Mouse (Mus musculus) CH12.LX (cell line): ENCODE measurements around the gene Cop1. TPM values are rescaled to one million over a fixed set of nuclear protein-coding genes. Genes with fewer than 3 reads are reported as not detected.
"Not testable (repeated sequence)": the region's sequence is repeated elsewhere in the genome, so short reads cannot be mapped to it uniquely, and the experiment has no call there.

ENCODE experiments used
- DNase-seq: peaks from one replicate; pipeline ENCODE4 v3.0.0-alpha.2; 2013; ENCODE audit errors: extremely low read depth
- H3K27ac ChIP-seq: 2 replicates; pipeline ENCODE4 v1.5.1; 2012; ENCODE audit warnings: low read depth, mild to moderate bottlenecking, control low read depth, moderate library complexity; ENCODE audit not compliant: insufficient read depth
- H3K27me3 ChIP-seq: replicated peaks from 2 replicates; pipeline ENCODE3; 2012; ENCODE audit warnings: inconsistent platforms
- H3K36me3 ChIP-seq, 2 experiments: replicated peaks in 1 of 2; 2 replicates each; pipeline versions ENCODE3 to v1.6.1; 2012; ENCODE audit warnings: inconsistent platforms in 1 of 2, low read length in 1 of 2, mild to moderate bottlenecking in 1 of 2, mixed read lengths in 1 of 2, moderate library complexity in 1 of 2; ENCODE audit not compliant: control insufficient read depth in 1 of 2, insufficient read depth in 1 of 2
- H3K4me1 ChIP-seq, 2 experiments: 2 replicates each; pipeline ENCODE4 v1.6.1; 2012; ENCODE audit warnings: inconsistent platforms in 1 of 2, moderate library complexity in 1 of 2; ENCODE audit not compliant: insufficient read depth in 2 of 2, control insufficient read depth in 1 of 2
- H3K4me2 ChIP-seq: 2 replicates; pipeline ENCODE4 v1.6.1; 2012; ENCODE audit warnings: low read depth, mild to moderate bottlenecking, control low read depth; ENCODE audit not compliant: poor library complexity, insufficient read depth, severe bottlenecking
- H3K4me3 ChIP-seq, 3 experiments: fragments of 150-350 bp in 1 of 3; sonication (generic) in 1 of 3; replicated peaks in 1 of 3; 2 replicates each; pipeline versions ENCODE3 to v1.5.1; 2011 to 2012; ENCODE audit warnings: low read depth in 2 of 3, low read length in 2 of 3, mild to moderate bottlenecking in 2 of 3, moderate library complexity in 2 of 3, control low read depth in 1 of 3, improper control_type of control experiment in 1 of 3, inconsistent platforms in 1 of 3, mixed read lengths in 1 of 3; ENCODE audit not compliant: poor library complexity in 1 of 3
- H3K79me2 ChIP-seq: replicated peaks from 2 replicates; pipeline ENCODE4 v1.6.1; 2012; ENCODE audit warnings: mild to moderate bottlenecking, moderate library complexity; ENCODE audit not compliant: control insufficient read depth, poor library complexity, insufficient read depth, severe bottlenecking; ENCODE audit errors: extremely low read depth
- H3K9ac ChIP-seq: 2 replicates; pipeline ENCODE4 v1.6.1; 2012; ENCODE audit warnings: low read depth, mild to moderate bottlenecking, control low read depth, moderate library complexity; ENCODE audit not compliant: insufficient read depth
- H3K9me3 ChIP-seq: replicated peaks from 2 replicates; pipeline ENCODE3; 2012; ENCODE audit warnings: low read length, inconsistent platforms, mixed read lengths
- BHLHE40 ChIP-seq: IDR thresholded peaks from 2 replicates; pipeline ENCODE4 v1.6.1; 2011; ENCODE audit warnings: mild to moderate bottlenecking, low read depth, low read length, improper control_type of control experiment
- CHD1 ChIP-seq: IDR thresholded peaks from 2 replicates; pipeline ENCODE4 v1.6.1; 2012; ENCODE audit warnings: low read depth, low read length, improper control_type of control experiment, inconsistent platforms
- CTCF ChIP-seq, 2 experiments: IDR thresholded peaks in 1 of 2; conservative IDR thresholded peaks in 1 of 2; 2 replicates each; pipeline ENCODE4 v1.5.1; 2011 to 2012; ENCODE audit warnings: low read depth in 2 of 2, low read length in 2 of 2, improper control_type of control experiment in 1 of 2, inconsistent platforms in 1 of 2, mild to moderate bottlenecking in 1 of 2, moderate library complexity in 1 of 2
- HCFC1 ChIP-seq: IDR thresholded peaks from 2 replicates; pipeline ENCODE4 v1.6.1; 2012; ENCODE audit warnings: low read depth, mild to moderate bottlenecking, inconsistent platforms, low read length, improper control_type of control experiment
- IRF4 ChIP-seq: IDR thresholded peaks from 2 replicates; pipeline ENCODE4 v1.6.1; 2014; ENCODE audit warnings: low read depth, mild to moderate bottlenecking, inconsistent platforms, low read length, improper control_type of control experiment
- JUND ChIP-seq: conservative IDR thresholded peaks from 2 replicates; pipeline ENCODE4 v1.6.1; 2011; ENCODE audit warnings: low read depth, low read length, improper control_type of control experiment
- KAT2A ChIP-seq: IDR thresholded peaks from 2 replicates; pipeline ENCODE4 v1.6.1; 2012; ENCODE audit warnings: low read length, improper control_type of control experiment, inconsistent platforms; ENCODE audit not compliant: insufficient replicate concordance
- MAFK ChIP-seq: IDR thresholded peaks from 2 replicates; pipeline ENCODE4 v1.6.1; 2011; ENCODE audit warnings: low read length, improper control_type of control experiment; ENCODE audit not compliant: insufficient replicate concordance
- MAX ChIP-seq: IDR thresholded peaks from 2 replicates; pipeline ENCODE4 v1.6.1; 2011; ENCODE audit warnings: low read length, improper control_type of control experiment
- MEF2A ChIP-seq: IDR thresholded peaks from 2 replicates; pipeline ENCODE4 v1.6.1; 2014; ENCODE audit warnings: low read depth, mild to moderate bottlenecking, inconsistent platforms, low read length, improper control_type of control experiment, borderline replicate concordance
- MXI1 ChIP-seq: IDR thresholded peaks from 2 replicates; pipeline ENCODE4 v1.6.1; 2011; ENCODE audit warnings: mild to moderate bottlenecking, low read depth, low read length, improper control_type of control experiment
- POLR2A ChIP-seq: IDR thresholded peaks from 2 replicates; pipeline ENCODE4 v1.6.1; 2011; ENCODE audit warnings: low read depth, mild to moderate bottlenecking, improper control_type of control experiment, low read length
- RAD21 ChIP-seq: IDR thresholded peaks from 2 replicates; pipeline ENCODE4 v1.6.1; 2011; ENCODE audit warnings: low read depth, mild to moderate bottlenecking, low read length, improper control_type of control experiment, moderate library complexity
- SIN3A ChIP-seq: IDR thresholded peaks from 2 replicates; pipeline ENCODE4 v1.6.1; 2012; ENCODE audit warnings: low read length, improper control_type of control experiment, inconsistent platforms
- TBP ChIP-seq: conservative IDR thresholded peaks from 2 replicates; pipeline ENCODE4 v1.6.1; 2011; ENCODE audit warnings: low read depth, low read length, improper control_type of control experiment
- TCF12 ChIP-seq: IDR thresholded peaks from 2 replicates; pipeline ENCODE4 v1.6.1; 2014; ENCODE audit warnings: low read depth, mild to moderate bottlenecking, inconsistent platforms, low read length, improper control_type of control experiment
- UBTF ChIP-seq: IDR thresholded peaks from 2 replicates; pipeline ENCODE4 v1.6.1; 2012; ENCODE audit warnings: low read depth, mild to moderate bottlenecking, inconsistent platforms, low read length, improper control_type of control experiment, moderate library complexity
- USF1 ChIP-seq: IDR thresholded peaks from 2 replicates; pipeline ENCODE4 v1.6.1; 2014; ENCODE audit warnings: low read depth, mild to moderate bottlenecking, inconsistent platforms, low read length, improper control_type of control experiment
- USF2 ChIP-seq: conservative IDR thresholded peaks from 2 replicates; pipeline ENCODE4 v1.6.1; 2011; ENCODE audit warnings: low read depth, low read length, improper control_type of control experiment
- ZKSCAN1 ChIP-seq: IDR thresholded peaks from 2 replicates; pipeline ENCODE4 v1.6.1; 2012; ENCODE audit warnings: low read depth, inconsistent platforms, low read length, improper control_type of control experiment, borderline replicate concordance
- ZMIZ1 ChIP-seq: IDR thresholded peaks from 2 replicates; pipeline ENCODE4 v1.6.1; 2012; ENCODE audit warnings: low read depth, mild to moderate bottlenecking, inconsistent platforms, low read length, improper control_type of control experiment
- ZNF384 ChIP-seq: IDR thresholded peaks from 2 replicates; pipeline ENCODE4 v1.6.1; 2012; ENCODE audit warnings: low read depth, low read length, improper control_type of control experiment, inconsistent platforms
- dilution Hi-C: fragments of 300-500 bp; cut with MboI; formaldehyde crosslinking; loops from 2 replicates; pipeline ENCODE4 v1.14.3; 2020; ENCODE audit warnings: low sequenced_read_pairs; ENCODE audit not compliant: extremely low pct_unique_long_range_greater_than_20kb, extremely low pct_ligation_motif_present
- in situ Hi-C: fragments of 300-500 bp; cut with MboI; formaldehyde crosslinking; loops from 3 replicates; pipeline ENCODE4 v1.14.3; 2019; ENCODE audit warnings: low sequenced_read_pairs, low pct_ligation_motif_present, low pct_unique_long_range_greater_than_20kb, mixed read lengths
- polyA plus RNA-seq: library from polyadenylated mRNA; unstranded; fragments of >175 nt; gene quantifications from 2 replicates; pipeline ENCODE4 v1.2.1, GENCODE M21; 2012; ENCODE audit warnings: low read depth; ENCODE audit not compliant: insufficient read length
- total RNA-seq, 2 experiments: library from RNA; depleted of rRNA; stranded (reverse); fragments of 300-350 nt in 1 of 2; fragments of >200 nt in 1 of 2; gene quantifications; 2 replicates each; pipeline ENCODE4 v1.2.3; 2012 to 2014

Gene Cop1
- total and polyA plus RNA-seq, 3 experiments: 54.6 to 93.2 (median 79.0) TPM

GRCm38 (mm10) chr1:159225064-159225824 lies 6.9 kb upstream of the Cop1 start:
- no peak overlapping the region for H3K4me3 ChIP-seq
- DNase-seq: peak; percentile 55
- no peaks in the 10 kb centered on the region for H3K79me2 ChIP-seq
- no peaks in the 10 kb centered on the region for H3K27me3 ChIP-seq
- dilution Hi-C loops: no loop called here
- no peak for TF ChIP-seq CTCF (conservative IDR thresholded peaks at IDR 0.05 in 1 of 2, IDR thresholded peaks at IDR 0.05 in 1 of 2; ENCODE audit: low read depth in 2 of 2, low read length in 2 of 2)
- no peak for TF ChIP-seq MEF2A
- TF ChIP-seq TCF12: no peak
- TF ChIP-seq MAX: no peak
- TF ChIP-seq BHLHE40: no peak
- no peak for TF ChIP-seq JUND
- TF ChIP-seq IRF4: no peak
- TF ChIP-seq CHD1: no peak
- TF ChIP-seq SIN3A: no peak
- H3K36me3 ChIP-seq: no peaks in the 10 kb centered on the region
- no peak overlapping the region for H3K4me2 ChIP-seq
- in situ Hi-C loops: no loop called here
- peaks cover 2 to 11% of the 10 kb centered on the region in 2 experiments; a peak in 2 of 4 replicates for H3K4me1 ChIP-seq
- H3K9me3 ChIP-seq: no peaks in the 10 kb centered on the region
- H3K27ac ChIP-seq: no peak overlapping the region
- H3K9ac ChIP-seq: no peak overlapping the region

- dilution Hi-C loops, in situ Hi-C loops, H3K9me3 ChIP-seq, H3K27me3 ChIP-seq: not testable (repeated sequence)
- Histone ChIP-seq H3K9ac (peak overlapping the region; percentile 99), H3K4me2 (peak overlapping the region; percentile 91), H3K36me3 (peaks cover 0 to 14% of the 10 kb centered on the region in 2 experiments), H3K4me1 (peaks cover 4 to 27% of the 10 kb centered on the region in 2 experiments; a peak in 3 of 4 replicates), H3K4me3 (peak overlapping the region; percentile 75 to 95 (median 80)), H3K79me2 (peaks cover 35% of the 10 kb centered on the region), H3K27ac (peak overlapping the region; percentile 53; the same call in 1 of the 2 replicates)
- peak in 1 of 2 experiments; percentile 15; a peak in 1 of 4 replicates for TF ChIP-seq CTCF (conservative IDR thresholded peaks at IDR 0.05 in 1 of 2, IDR thresholded peaks at IDR 0.05 in 1 of 2; ENCODE audit: low read depth in 2 of 2, low read length in 2 of 2)
- peak; percentile 43 for DNase-seq
Observed at GRCm38 (mm10) chr1:159232572-159233261, 597 bp downstream of the Cop1 start.

GRCm38 (mm10) chr1:159233426-159233825 lies 1.3 kb downstream of the Cop1 start:
- dilution Hi-C loops (no loop called here), in situ Hi-C loops (no loop called here)
- Histone ChIP-seq H3K4me1 (peaks cover 4 to 27% of the 10 kb centered on the region in 2 experiments; a peak in 3 of 4 replicates), H3K36me3 (peaks cover 0 to 17% of the 10 kb centered on the region in 2 experiments), H3K9me3 (no peaks in the 10 kb centered on the region), H3K27me3 (no peaks in the 10 kb centered on the region), H3K79me2 (peaks cover 40% of the 10 kb centered on the region), H3K4me2 (peak overlapping the region; percentile 91), H3K27ac (no peak overlapping the region), H3K4me3 (peak overlapping the region; percentile 75 to 95 (median 80)), H3K9ac (peak overlapping the region; percentile 99)
- TF ChIP-seq TBP (no peak), USF1 (no peak), USF2 (no peak), ZKSCAN1 (no peak), SIN3A (no peak), HCFC1 (no peak), BHLHE40 (no peak), ZMIZ1 (no peak), CTCF (conservative IDR thresholded peaks at IDR 0.05 in 1 of 2, IDR thresholded peaks at IDR 0.05 in 1 of 2; ENCODE audit: low read depth in 2 of 2, low read length in 2 of 2) (no peak), UBTF (no peak), MAX (no peak), MXI1 (no peak), RAD21 (no peak), ZNF384 (no peak), MAFK (no peak), KAT2A (no peak), POLR2A (no peak), IRF4 (no peak)
- DNase-seq: peak; percentile 20
